Mouse (Mus musculus): ENCODE results near the gene Auts2.

- TF ChIP-seq POLR2A (IDR thresholded peaks at IDR 0.05; ENCODE audit: borderline replicate concordance, insufficient read depth, low read length) (no peak), CTCF (IDR thresholded peaks at IDR 0.05; ENCODE audit: borderline replicate concordance, insufficient read depth, low read depth, low read length) (no peak)
Observed at GRCm38 (mm10) chr5:132323608-132324007, 219.5 kb downstream of the Auts2 start.

All from cerebellum, adult 2 months (tissue).